Mouse (Mus musculus): ENCODE results near the gene Nqo1. TPM values are rescaled to one million over a fixed set of nuclear protein-coding genes. Genes with fewer than 3 reads are reported as not detected.
A peak's percentile ranks its signal among the peaks of the same experiment; 100 is the strongest.

Gene Nqo1
- polyA plus RNA-seq, 1 experiment from 2014 or later = 5.6 TPM

GRCm38 (mm10) chr8:107386642-107387041 lies 16.4 kb downstream of the Nqo1 start:
- 33% methylated on average over 3 of the region's 3 CpGs for whole genome bisulfite sequencing

DNA sequence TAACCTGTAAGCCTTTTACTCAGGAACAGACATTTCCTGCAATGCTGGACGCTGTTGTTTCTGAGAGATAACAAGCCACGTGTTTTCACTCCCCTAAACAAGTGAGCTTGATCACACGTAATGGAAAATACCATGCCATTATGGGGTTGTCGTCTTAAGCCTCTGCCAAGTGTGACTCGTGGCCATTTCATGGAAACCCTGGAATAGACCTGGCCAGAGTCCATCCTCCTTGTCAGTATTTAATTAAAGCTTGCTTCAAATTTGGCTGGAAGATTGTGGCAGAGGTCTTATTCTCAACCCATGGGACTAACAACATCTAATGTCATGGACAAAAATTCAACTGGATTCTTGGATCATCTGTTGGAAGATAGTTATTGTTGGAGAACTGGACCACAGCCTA lies 16.8 kb downstream of the Nqo1 start:
- H3K9me3 ChIP-seq (replicated peaks) = no peaks in the 10 kb centered on the region; the same call in 1 of the 2 replicates
- H3K27ac ChIP-seq (ENCODE audit: poor library complexity, severe bottlenecking) = no peak overlapping the region
- H3K27me3 ChIP-seq (replicated peaks) = 0 out of 2 replicates have a peak, but pooled peaks cover 3% of the 10 kb centered on the region
- no peaks in the 10 kb centered on the region for H3K36me3 ChIP-seq
- H3K4me3 ChIP-seq = no peak overlapping the region
- H3K9ac ChIP-seq = no peak overlapping the region
- H3K4me1 ChIP-seq (replicated peaks) = peaks cover 10% of the 10 kb centered on the region
- no peak overlapping the region for H3K4me2 ChIP-seq
- peak; percentile 71 for ATAC-seq (ENCODE audit: insufficient number of reproducible peaks, low FRiP score)
- 19% methylated on average over 5 of the region's 5 CpGs for WGBS

More at GRCm38 (mm10) chr8:107386642-107387041, 16.4 kb downstream of the Nqo1 start:
- 0 out of 2 replicates have a peak, but pooled peaks cover 3% of the 10 kb centered on the region for H3K27me3 ChIP-seq (replicated peaks)
- no peaks in the 10 kb centered on the region for H3K36me3 ChIP-seq
- ATAC-seq (ENCODE audit: insufficient number of reproducible peaks, low FRiP score) = no peak
- peaks cover 10% of the 10 kb centered on the region for H3K4me1 ChIP-seq (replicated peaks)
- no peaks in the 10 kb centered on the region; the same call in 1 of the 2 replicates for H3K9me3 ChIP-seq (replicated peaks)
- H3K4me2 ChIP-seq = no peak overlapping the region
- H3K27ac ChIP-seq (ENCODE audit: poor library complexity, severe bottlenecking) = no peak overlapping the region
- no peak overlapping the region for H3K9ac ChIP-seq
- no peak overlapping the region for H3K4me3 ChIP-seq

GRCm38 (mm10) chr8:107385063-107385462 lies 17.9 kb downstream of the Nqo1 start:
- Histone ChIP-seq H3K4me2 (no peak overlapping the region), H3K27ac (ENCODE audit: poor library complexity, severe bottlenecking) (no peak overlapping the region), H3K4me3 (no peak overlapping the region), H3K4me1 (replicated peaks) (peaks cover 10% of the 10 kb centered on the region), H3K9ac (no peak overlapping the region), H3K27me3 (replicated peaks) (no peaks in the 10 kb centered on the region), H3K9me3 (replicated peaks) (no peaks in the 10 kb centered on the region; the same call in 1 of the 2 replicates), H3K36me3 (peaks cover 10% of the 10 kb centered on the region)
- WGBS = 78% methylated on average over 2 of the region's 2 CpGs
- ATAC-seq (ENCODE audit: insufficient number of reproducible peaks, low FRiP score) = no peak

GRCm38 (mm10) chr8:107384651-107385050 lies 18.4 kb downstream of the Nqo1 start:
- no peak overlapping the region for H3K4me2 ChIP-seq
- no peak overlapping the region for H3K27ac ChIP-seq (ENCODE audit: poor library complexity, severe bottlenecking)
- peaks cover 12% of the 10 kb centered on the region for H3K36me3 ChIP-seq
- 45% methylated on average over 5 of the region's 5 CpGs for WGBS
- no peaks in the 10 kb centered on the region for H3K27me3 ChIP-seq (replicated peaks)
- H3K9ac ChIP-seq = no peak overlapping the region
- peaks cover 10% of the 10 kb centered on the region for H3K4me1 ChIP-seq (replicated peaks)
- H3K9me3 ChIP-seq (replicated peaks) = no peaks in the 10 kb centered on the region; the same call in 1 of the 2 replicates
- no peak overlapping the region for H3K4me3 ChIP-seq
- ATAC-seq (ENCODE audit: insufficient number of reproducible peaks, low FRiP score) = no peak

- Histone ChIP-seq H3K9me3 (replicated peaks) (no peaks in the 10 kb centered on the region; the same call in 1 of the 2 replicates), H3K4me1 (replicated peaks) (peaks cover 10% of the 10 kb centered on the region), H3K4me3 (no peak overlapping the region), H3K27ac (ENCODE audit: poor library complexity, severe bottlenecking) (no peak overlapping the region), H3K4me2 (no peak overlapping the region), H3K9ac (no peak overlapping the region), H3K36me3 (peaks cover 28% of the 10 kb centered on the region), H3K27me3 (replicated peaks) (no peaks in the 10 kb centered on the region)
- WGBS = 80% methylated on average over 4 of the region's 4 CpGs
- no peak for ATAC-seq (ENCODE audit: insufficient number of reproducible peaks, low FRiP score)
Measured at GRCm38 (mm10) chr8:107382898-107383297, 20.1 kb downstream of the Nqo1 start.

DNA sequence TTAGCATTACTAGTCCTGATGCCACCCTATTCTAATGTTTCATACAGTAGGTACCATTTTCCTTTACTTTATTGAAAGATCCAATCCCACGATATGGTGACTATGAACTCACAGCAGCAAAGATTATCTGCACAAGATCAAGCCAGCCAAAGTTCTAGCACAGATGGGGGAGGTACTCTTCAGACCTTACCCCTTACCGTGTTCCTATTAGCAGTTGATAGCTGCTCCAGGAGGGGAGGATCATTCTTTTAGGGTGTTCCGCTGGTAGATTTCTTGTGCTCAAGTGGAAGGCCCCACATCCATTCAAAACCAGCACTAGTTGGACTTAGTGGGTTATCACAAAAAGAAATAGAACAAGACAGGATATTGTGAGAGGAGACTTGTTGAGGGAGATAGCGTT lies 21.3 kb downstream of the Nqo1 start:
- Histone ChIP-seq H3K4me1 (replicated peaks) (peaks cover 10% of the 10 kb centered on the region), H3K9ac (no peak overlapping the region), H3K9me3 (replicated peaks) (no peaks in the 10 kb centered on the region; the same call in 1 of the 2 replicates), H3K4me2 (no peak overlapping the region), H3K27ac (ENCODE audit: poor library complexity, severe bottlenecking) (no peak overlapping the region), H3K4me3 (no peak overlapping the region), H3K27me3 (replicated peaks) (no peaks in the 10 kb centered on the region), H3K36me3 (peaks cover 33% of the 10 kb centered on the region)
- WGBS = 85% methylated on average over 4 of the region's 4 CpGs
- no peak for ATAC-seq (ENCODE audit: insufficient number of reproducible peaks, low FRiP score)

DNA sequence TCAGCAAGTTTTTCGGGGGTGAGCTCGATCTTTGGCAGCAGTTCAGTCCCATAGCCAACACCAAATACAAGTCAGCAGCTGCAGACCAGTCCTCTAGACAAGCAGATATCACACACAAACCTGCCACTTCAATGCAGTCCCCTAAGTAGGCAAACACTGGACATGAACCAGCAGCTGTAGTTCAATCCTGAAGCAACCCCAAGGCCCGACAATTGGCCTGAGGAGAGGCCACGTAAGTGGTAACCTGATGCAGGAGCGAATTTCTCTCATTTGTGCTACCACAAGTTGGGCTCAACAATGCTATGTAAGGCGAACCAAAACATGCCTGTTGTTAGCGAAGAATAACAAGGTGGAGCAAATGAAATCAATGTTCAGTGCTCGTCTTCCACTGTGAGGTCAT lies 22.3 kb downstream of the Nqo1 start:
- no peak for ATAC-seq (ENCODE audit: insufficient number of reproducible peaks, low FRiP score)
- Histone ChIP-seq H3K27ac (ENCODE audit: poor library complexity, severe bottlenecking) (no peak overlapping the region), H3K4me3 (no peak overlapping the region), H3K27me3 (replicated peaks) (no peaks in the 10 kb centered on the region), H3K9me3 (replicated peaks) (no peaks in the 10 kb centered on the region; the same call in 1 of the 2 replicates), H3K36me3 (peaks cover 33% of the 10 kb centered on the region), H3K4me1 (replicated peaks) (0 out of 2 replicates have a peak, but pooled peaks cover 5% of the 10 kb centered on the region), H3K9ac (no peak overlapping the region), H3K4me2 (no peak overlapping the region)
- WGBS = 88% methylated on average over 8 of the region's 8 CpGs

GRCm38 (mm10) chr8:107377346-107377745 lies 25.7 kb downstream of the Nqo1 start:
- 85% methylated on average over 3 of the region's 3 CpGs for WGBS

DNA sequence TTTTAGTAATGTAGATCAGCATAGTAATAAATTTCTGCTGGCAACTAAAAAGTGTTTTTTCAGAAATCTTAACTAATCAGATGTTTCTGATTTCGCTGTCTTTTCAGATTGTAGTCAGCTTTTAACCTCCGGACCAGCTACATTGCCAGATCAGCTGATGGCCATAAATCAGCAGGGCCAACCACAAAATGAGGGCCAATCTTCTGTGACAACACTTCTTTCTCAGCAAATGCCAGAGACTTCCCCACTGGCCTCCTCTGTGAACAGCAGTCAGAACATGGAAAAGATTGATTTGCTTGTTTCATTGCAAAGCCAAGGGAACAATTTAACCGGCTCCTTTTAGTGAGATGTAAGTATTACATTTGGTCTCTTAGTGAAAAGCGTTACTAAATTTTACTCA lies 32.7 kb downstream of the Nqo1 start:
- Histone ChIP-seq H3K27me3 (replicated peaks) (no peaks in the 10 kb centered on the region), H3K9ac (no peak overlapping the region), H3K36me3 (peaks cover 73% of the 10 kb centered on the region), H3K4me2 (no peak overlapping the region), H3K9me3 (replicated peaks) (no peaks in the 10 kb centered on the region), H3K4me1 (replicated peaks) (0 out of 2 replicates have a peak, but pooled peaks cover 3% of the 10 kb centered on the region), H3K27ac (ENCODE audit: poor library complexity, severe bottlenecking) (peak overlapping the region; percentile 54), H3K4me3 (no peak overlapping the region)
- 74% methylated on average over 4 of the region's 4 CpGs for whole genome bisulfite sequencing
- no peak for ATAC-seq (ENCODE audit: insufficient number of reproducible peaks, low FRiP score)

More at GRCm38 (mm10) chr8:107377346-107377745, 25.7 kb downstream of the Nqo1 start:
- H3K4me3 ChIP-seq = no peak overlapping the region
- H3K4me2 ChIP-seq = no peak overlapping the region
- no peaks in the 10 kb centered on the region for H3K27me3 ChIP-seq (replicated peaks)
- no peak overlapping the region for H3K9ac ChIP-seq
- ATAC-seq (ENCODE audit: insufficient number of reproducible peaks, low FRiP score) = no peak
- no peaks in the 10 kb centered on the region; the same call in 1 of the 2 replicates for H3K9me3 ChIP-seq (replicated peaks)
- H3K27ac ChIP-seq (ENCODE audit: poor library complexity, severe bottlenecking) = no peak overlapping the region
- H3K4me1 ChIP-seq (replicated peaks) = no peaks in the 10 kb centered on the region
- peaks cover 50% of the 10 kb centered on the region for H3K36me3 ChIP-seq

Other genes starting within 250 kb of the Nqo1 start
- 13.1 and 15.1 TPM in 2 replicates for gene Nfat5, start 109.7 kb downstream of the Nqo1 start, polyA plus RNA-seq (2016; fragmentation: Nextera tagmentation; extraction: Ambion mirVana)
- 47.0 and 50.5 TPM in 2 replicates for gene Nob1, start 21.8 kb upstream of the Nqo1 start, polyA plus RNA-seq (2016; fragmentation: Nextera tagmentation; extraction: Ambion mirVana)
- 37.6 and 40.7 TPM in 2 replicates for gene Wwp2, start 33.2 kb upstream of the Nqo1 start, polyA plus RNA-seq (2016; fragmentation: Nextera tagmentation; extraction: Ambion mirVana)
- gene Psmd7, start 185.3 kb upstream of the Nqo1 start, polyA plus RNA-seq (2016; fragmentation: Nextera tagmentation; extraction: Ambion mirVana) = 199 and 203 TPM in 2 replicates

Measured in heart, embryonic 12.5 days (tissue).